Mouse (Mus musculus): ENCODE measurements at regions not wholly inside any gene's neighbourhood (a gene's known extent, or its start where the extent isn't known, plus 50 kb on each side); places are given as distances from the start of the nearest gene placed in this dataset.
"Not testable (repeated sequence)": the region's sequence is repeated elsewhere in the genome, so short reads cannot be mapped to it uniquely, and the experiment has no call there.

DNA sequence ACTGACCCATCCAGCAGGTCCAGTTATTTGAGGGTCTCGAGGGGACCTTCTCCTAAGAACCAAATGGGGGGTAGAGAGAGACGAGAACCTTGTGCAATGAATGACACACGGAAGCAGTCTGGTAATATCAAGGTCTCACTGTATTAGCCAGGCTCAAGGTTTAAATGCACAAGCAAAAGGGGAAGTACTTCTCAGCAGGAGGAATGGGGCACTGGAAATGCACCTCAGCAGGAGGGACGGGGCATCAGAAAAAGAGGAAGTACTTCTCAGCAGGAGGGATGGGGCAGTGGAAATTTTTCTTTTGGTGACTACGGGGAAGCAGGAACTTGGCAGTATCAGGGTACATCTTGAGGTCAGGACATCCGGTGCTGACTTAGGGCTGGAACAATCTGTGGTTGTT, 74.9 kb upstream of the Vmn1r3 start:
- H3K27ac ChIP-seq (replicated peaks); H3K4me1 ChIP-seq; H3K27me3 ChIP-seq (replicated peaks); ATAC-seq (ENCODE audit: extremely low read depth, insufficient number of reproducible peaks, low FRiP score, low TSS enrichment); H3K9ac ChIP-seq; H3K9me3 ChIP-seq; H3K36me3 ChIP-seq; H3K4me3 ChIP-seq; H3K4me2 ChIP-seq: not testable (repeated sequence)
- WGBS = 69% methylated on average over 6 of the region's 6 CpGs

DNA sequence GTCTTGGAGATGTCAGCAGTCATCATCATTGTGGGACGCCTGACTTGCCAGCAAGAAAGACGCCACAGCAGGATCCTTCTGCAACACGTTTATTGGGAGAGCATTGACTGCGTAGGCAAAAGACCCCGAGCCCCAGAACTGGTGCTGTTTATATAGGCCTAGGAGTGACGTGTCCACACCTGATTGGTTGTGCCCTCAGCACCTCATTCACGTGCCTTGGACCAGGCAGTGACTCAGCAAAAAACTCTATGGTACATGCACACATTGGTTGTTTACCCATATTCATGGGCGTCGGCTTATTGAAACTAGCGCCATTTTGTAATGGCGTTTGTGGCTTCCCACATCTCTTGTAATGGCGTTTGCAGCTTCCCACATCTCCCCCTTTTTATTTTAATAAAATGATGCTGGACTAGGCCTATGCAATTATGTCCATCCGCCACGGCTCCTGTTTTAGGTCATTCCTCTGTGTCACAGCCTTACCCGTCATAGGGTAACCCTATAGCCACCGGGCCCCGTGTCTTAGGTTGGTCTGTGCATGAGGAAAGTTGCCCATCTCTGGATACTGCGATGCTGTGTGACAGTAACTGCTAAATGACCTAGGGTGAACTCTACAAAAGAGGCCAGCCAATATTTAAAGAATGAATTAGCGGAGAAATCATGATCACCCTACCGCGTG, 67.6 kb upstream of the Vmn1r3 start:
- WGBS = 81% methylated on average over 21 of the region's 21 CpGs
- H3K9me3 ChIP-seq = peaks cover 45% of the 10 kb centered on the region
- H3K4me2 ChIP-seq; H3K27ac ChIP-seq (replicated peaks); H3K36me3 ChIP-seq; H3K27me3 ChIP-seq (replicated peaks); H3K4me3 ChIP-seq; H3K4me1 ChIP-seq; H3K9ac ChIP-seq: not testable (repeated sequence)
- 0 out of 2 replicates have a peak, but pooled peaks have one; percentile 34 for ATAC-seq (ENCODE audit: extremely low read depth, insufficient number of reproducible peaks, low FRiP score, low TSS enrichment)

DNA sequence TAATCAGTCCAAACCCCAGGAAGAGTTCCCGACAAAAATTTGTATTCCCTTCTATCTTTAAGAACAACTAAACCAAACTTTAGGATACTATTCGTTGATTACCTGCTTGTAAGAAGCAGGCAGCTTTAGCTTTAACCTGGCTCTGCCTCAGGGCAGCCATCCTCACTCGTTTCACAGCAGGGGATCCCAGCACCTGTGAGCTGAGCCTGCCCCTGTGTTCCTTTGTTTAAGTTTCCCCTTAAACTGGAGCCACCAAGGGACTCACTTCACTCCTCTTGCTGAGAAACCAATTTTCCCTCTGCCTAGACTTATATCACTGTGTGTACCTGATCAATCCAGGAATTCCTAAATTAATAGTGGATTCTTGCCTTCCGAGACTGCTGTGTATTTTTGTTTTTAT, 65.1 kb upstream of the Vmn1r3 start:
- H3K4me3 ChIP-seq; H3K36me3 ChIP-seq; ATAC-seq (ENCODE audit: extremely low read depth, insufficient number of reproducible peaks, low FRiP score, low TSS enrichment); H3K9ac ChIP-seq; H3K27ac ChIP-seq (replicated peaks); H3K4me2 ChIP-seq; H3K4me1 ChIP-seq; H3K27me3 ChIP-seq (replicated peaks): not testable (repeated sequence)
- H3K9me3 ChIP-seq = peaks cover 37% of the 10 kb centered on the region
- 44% methylated on average over 4 of the region's 4 CpGs for WGBS

DNA sequence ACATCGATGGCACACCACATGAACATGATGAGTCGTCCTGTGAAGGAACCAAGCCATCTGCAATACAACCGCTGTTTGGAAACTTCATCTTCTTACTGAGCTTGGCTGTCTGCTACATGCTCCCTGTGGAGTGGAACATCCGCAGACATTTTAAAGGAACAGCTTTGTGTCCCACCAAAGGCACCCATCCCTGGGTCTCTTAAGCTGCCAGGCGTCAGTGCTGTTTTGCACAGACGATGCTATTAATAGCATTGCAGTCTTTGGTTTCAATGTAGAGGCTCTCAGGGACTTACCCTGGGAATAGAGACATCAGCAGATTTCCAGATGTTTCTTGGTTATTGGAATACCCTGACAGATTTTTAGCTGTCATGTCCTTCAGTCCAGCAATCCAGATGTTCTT, 56.9 kb upstream of the Vmn1r3 start:
- H3K4me3 ChIP-seq; ATAC-seq (ENCODE audit: extremely low read depth, insufficient number of reproducible peaks, low FRiP score, low TSS enrichment); H3K36me3 ChIP-seq; H3K27ac ChIP-seq (replicated peaks); H3K4me1 ChIP-seq; H3K9ac ChIP-seq; H3K9me3 ChIP-seq; H3K4me2 ChIP-seq; H3K27me3 ChIP-seq (replicated peaks): not testable (repeated sequence)
- 61% methylated on average over 6 of the region's 6 CpGs for WGBS

DNA sequence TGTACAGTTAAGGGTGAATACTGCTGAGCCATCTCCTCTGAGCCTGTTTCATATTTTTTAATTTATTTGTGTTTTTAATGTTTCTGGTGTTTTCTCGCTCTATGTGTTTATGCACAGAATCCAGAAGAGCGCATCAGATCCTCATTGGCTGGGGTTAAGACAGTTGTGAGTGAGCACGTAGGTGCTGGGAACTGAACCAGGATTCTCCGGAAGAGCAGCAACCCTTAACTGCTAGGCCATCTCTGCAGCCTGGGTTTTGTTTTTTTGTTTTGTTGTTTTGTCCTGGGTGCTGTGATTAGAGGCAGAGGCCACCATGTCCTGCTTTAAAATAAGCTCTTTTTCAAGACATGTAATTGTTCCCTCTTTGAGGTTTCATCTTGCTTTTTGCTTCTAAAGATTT, 56.2 kb upstream of the Vmn1r3 start:
- not testable (repeated sequence) for H3K27me3 ChIP-seq (replicated peaks); H3K9me3 ChIP-seq; H3K36me3 ChIP-seq; H3K9ac ChIP-seq; H3K27ac ChIP-seq (replicated peaks); H3K4me2 ChIP-seq; H3K4me1 ChIP-seq; H3K4me3 ChIP-seq; ATAC-seq (ENCODE audit: extremely low read depth, insufficient number of reproducible peaks, low FRiP score, low TSS enrichment)
- 66% methylated on average over 4 of the region's 4 CpGs for WGBS

DNA sequence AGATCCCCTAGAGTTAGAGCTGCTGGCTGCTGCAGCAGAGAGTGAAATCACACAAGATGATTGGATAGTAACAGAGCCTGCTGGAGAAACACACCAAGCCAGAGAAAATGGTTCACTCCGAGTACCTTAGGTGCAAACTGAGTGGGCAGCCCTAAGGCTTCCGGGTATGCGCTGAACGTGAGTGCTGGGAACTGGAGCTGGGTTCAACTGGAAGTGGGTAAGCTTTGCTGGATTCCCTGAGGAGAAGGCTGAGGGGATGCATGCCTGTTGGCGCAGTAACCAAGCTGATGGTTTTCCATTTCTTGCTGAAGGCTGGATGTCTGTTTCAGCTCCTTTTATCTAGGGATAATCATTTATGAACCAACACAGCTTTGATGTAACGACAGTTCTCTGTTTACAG, 53.3 kb upstream of the Vmn1r3 start:
- WGBS = 54% methylated on average over 6 of the region's 6 CpGs
- ATAC-seq (ENCODE audit: extremely low read depth, insufficient number of reproducible peaks, low FRiP score, low TSS enrichment) = peak; percentile 30; the same call in 1 of the 2 replicates
- not testable (repeated sequence) for H3K9me3 ChIP-seq; H3K27ac ChIP-seq (replicated peaks); H3K4me2 ChIP-seq; H3K9ac ChIP-seq; H3K27me3 ChIP-seq (replicated peaks); H3K4me1 ChIP-seq; H3K4me3 ChIP-seq; H3K36me3 ChIP-seq

DNA sequence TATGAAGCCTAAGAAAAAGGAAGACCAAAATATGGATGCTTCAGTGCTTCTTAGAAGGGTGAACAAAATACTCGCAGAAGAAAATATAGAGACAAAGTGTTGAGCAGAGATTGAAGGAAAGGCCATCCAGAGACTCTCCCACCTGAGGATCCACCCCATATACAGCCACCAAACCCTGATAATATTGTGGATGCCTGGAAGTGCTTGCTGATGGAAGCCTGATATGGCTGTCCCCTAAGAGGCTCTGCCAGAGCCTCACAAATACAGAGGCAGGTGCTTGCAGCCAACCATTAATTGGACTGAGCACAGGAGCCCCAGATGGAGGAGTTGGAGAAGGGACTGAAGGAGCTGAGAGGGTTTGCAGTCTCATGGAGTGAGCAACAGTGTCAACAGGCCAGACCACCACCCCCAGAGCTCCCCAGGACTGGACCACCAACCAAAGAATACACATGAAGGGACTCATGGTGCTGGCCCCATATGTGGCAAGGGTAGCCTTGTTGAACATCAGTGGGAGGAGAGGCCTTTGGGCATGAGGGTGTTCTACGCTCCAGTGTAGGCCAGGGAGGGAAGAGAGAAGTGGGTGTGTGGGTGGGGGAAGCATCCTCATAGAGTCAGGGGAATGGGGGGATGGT, 51.1 kb upstream of the Vmn1r3 start:
- H3K4me2 ChIP-seq; H3K4me1 ChIP-seq; H3K4me3 ChIP-seq; H3K9me3 ChIP-seq; ATAC-seq (ENCODE audit: extremely low read depth, insufficient number of reproducible peaks, low FRiP score, low TSS enrichment); H3K36me3 ChIP-seq; H3K27me3 ChIP-seq (replicated peaks); H3K27ac ChIP-seq (replicated peaks); H3K9ac ChIP-seq: not testable (repeated sequence)
- 19% methylated on average over 2 of the region's 2 CpGs for WGBS

Measured in heart, embryonic 13.5 days (tissue).